Mouse (Mus musculus): ENCODE data around the gene Olfr829.

DNA sequence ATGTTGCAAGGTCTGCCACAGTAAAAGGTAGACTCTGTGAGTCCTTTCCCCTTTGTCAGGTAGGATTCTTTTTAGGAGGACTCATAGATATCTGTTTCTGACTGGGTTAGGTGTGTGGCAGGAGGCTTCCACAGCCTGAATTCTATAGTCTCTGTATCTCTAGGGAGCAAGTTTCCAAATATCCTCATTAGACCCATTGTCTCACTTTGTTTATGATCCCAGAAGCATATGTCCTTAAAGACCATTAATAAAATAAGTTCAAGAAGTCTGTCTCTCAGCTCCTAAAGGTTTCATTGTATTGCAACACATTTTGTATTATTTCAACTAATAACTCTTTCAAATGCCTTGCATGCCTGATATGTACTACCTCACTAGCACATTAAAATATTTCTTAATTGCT is 35.3 kb upstream of the Olfr829 start, which contains the start of gene Olfr828:
- TF ChIP-seq EP300 (optimal IDR thresholded peaks at IDR 0.05): no peak
- TF ChIP-seq CTCF (IDR thresholded peaks at IDR 0.05; ENCODE audit: low read depth): no peak
